Mouse (Mus musculus): ENCODE data around the gene Setd1b.

GRCm38 (mm10) chr5:123096299-123096698 is 45.7 kb upstream of the Setd1b start:
- TF ChIP-seq CTCF (IDR thresholded peaks at IDR 0.05; ENCODE audit: low read depth) (no peak), EP300 (IDR thresholded peaks at IDR 0.05; ENCODE audit: low read depth) (no peak)

All from liver, embryonic 14.5 days (tissue).